Mouse (Mus musculus) G1E-ER4 (cell line): Measurements from ENCODE around the gene Actl10. TPM values are rescaled to one million over a fixed set of nuclear protein-coding genes. Genes with fewer than 3 reads are reported as not detected.

Experiments
- GATA1 ChIP-seq: IDR thresholded peaks from one replicate; pipeline ENCODE4 v1.8.0; 2012; ENCODE audit warnings: low read length, inconsistent platforms
- polyA plus RNA-seq: library from polyadenylated mRNA; stranded (reverse); fragments of >175 nt; gene quantifications from 2 replicates; pipeline ENCODE4 v1.2.3, GENCODE M21; 2012

Gene Actl10
- polyA plus RNA-seq, 1 experiment: 0.06 TPM

GRCm38 (mm10) chr2:154543567-154544347 is 7.8 kb upstream of the Actl10 start:
- TF ChIP-seq GATA1: no peak

GRCm38 (mm10) chr2:154546711-154547110 is 4.9 kb upstream of the Actl10 start, which contains the start of gene 1700003F12Rik:
TSS of gene 1700003F12Rik (plus strand) at chr2:154547085.
- no peak for TF ChIP-seq GATA1

- no peak for TF ChIP-seq GATA1
Observed at GRCm38 (mm10) chr2:154548688-154549087, 2.9 kb upstream of the Actl10 start.

- TF ChIP-seq GATA1: no peak
Observed at GRCm38 (mm10) chr2:154549127-154549885, 2.3 kb upstream of the Actl10 start.

- TF ChIP-seq GATA1: no peak
Observed at GRCm38 (mm10) chr2:154549886-154550189, 1.7 kb upstream of the Actl10 start.

GRCm38 (mm10) chr2:154550937-154551336 is 639 bp upstream of the Actl10 start:
- TF ChIP-seq GATA1: no peak

- no peak for TF ChIP-seq GATA1
Observed at GRCm38 (mm10) chr2:154551927-154552326, 351 bp downstream of the Actl10 start.

GRCm38 (mm10) chr2:154552424-154552907 is 890 bp downstream of the Actl10 start:
- TF ChIP-seq GATA1: no peak

- TF ChIP-seq GATA1: no peak
Observed at GRCm38 (mm10) chr2:154555235-154555634, 3.7 kb downstream of the Actl10 start.

GRCm38 (mm10) chr2:154557184-154557832 is 5.7 kb downstream of the Actl10 start:
- TF ChIP-seq GATA1: no peak

- TF ChIP-seq GATA1: no peak
Observed at GRCm38 (mm10) chr2:154558264-154559039, 6.9 kb downstream of the Actl10 start, which contains the start of gene Necab3. TSS of gene Necab3 (minus strand) at chr2:154558890.

GRCm38 (mm10) chr2:154563612-154564170 is 12.1 kb downstream of the Actl10 start:
- no peak for TF ChIP-seq GATA1

- no peak for TF ChIP-seq GATA1
Observed at GRCm38 (mm10) chr2:154565562-154565961, 14.0 kb downstream of the Actl10 start.

- TF ChIP-seq GATA1: no peak
Observed at GRCm38 (mm10) chr2:154566641-154567040, 15.1 kb downstream of the Actl10 start.

- TF ChIP-seq GATA1: no peak
Observed at GRCm38 (mm10) chr2:154567766-154568165, 16.2 kb downstream of the Actl10 start.
